Mouse (Mus musculus) liver, adult 2 months (tissue): ENCODE results near the gene H2-T23. TPM values are rescaled to one million over a fixed set of nuclear protein-coding genes. Genes with fewer than 3 reads are reported as not detected.
"Not testable (repeated sequence)": the region's sequence is repeated elsewhere in the genome, so short reads cannot be mapped to it uniquely, and the experiment has no call there.

ENCODE experiments used
- DNase-seq: peaks from one replicate; pipeline ENCODE4 v3.0.0-alpha.2; 2011; ENCODE audit warnings: low read depth, low spot score; ENCODE audit errors: extremely low read depth
- H3K27ac ChIP-seq: fragments of 200-500 bp; replicated peaks from 2 replicates; pipeline ENCODE4 v1.5.1; 2012; ENCODE audit warnings: low read depth, mild to moderate bottlenecking, control low read depth, inconsistent platforms, low read length; ENCODE audit not compliant: insufficient read depth
- H3K27me3 ChIP-seq: fragments of 200-500 bp; 2 replicates; pipeline ENCODE4 v1.6.1; 2012; ENCODE audit warnings: mild to moderate bottlenecking, moderate library complexity, low read length, inconsistent platforms; ENCODE audit not compliant: control insufficient read depth, insufficient read depth
- H3K36me3 ChIP-seq: fragments of 200-500 bp; 2 replicates; pipeline ENCODE4 v1.6.1; 2012; ENCODE audit warnings: low read length, inconsistent platforms; ENCODE audit not compliant: control insufficient read depth, insufficient read depth
- H3K4me1 ChIP-seq: fragments of 200-500 bp; 2 replicates; pipeline ENCODE4 v1.6.1; 2011; ENCODE audit warnings: low read length; ENCODE audit not compliant: control insufficient read depth, insufficient read depth
- H3K4me3 ChIP-seq: fragments of 200-500 bp; 2 replicates; pipeline ENCODE4 v1.5.1; 2011; ENCODE audit warnings: low read depth, mild to moderate bottlenecking, control low read depth, low read length, moderate library complexity; ENCODE audit not compliant: insufficient read depth
- H3K79me2 ChIP-seq: fragments of 200-500 bp; 2 replicates; pipeline ENCODE4 v1.6.1; 2012; ENCODE audit warnings: inconsistent platforms, mild to moderate bottlenecking, low read length, moderate library complexity; ENCODE audit not compliant: control insufficient read depth, insufficient read depth
- H3K9ac ChIP-seq: fragments of 200-500 bp; 2 replicates; pipeline ENCODE4 v1.6.1; 2012; ENCODE audit warnings: low read depth, mild to moderate bottlenecking, control low read depth, inconsistent platforms, low read length
- CTCF ChIP-seq: fragments of 200-500 bp; IDR thresholded peaks from 2 replicates; pipeline ENCODE4 v1.5.1; 2011; ENCODE audit warnings: low read depth, low read length, control low read depth
- POLR2A ChIP-seq: fragments of 200-500 bp; IDR thresholded peaks from 2 replicates; pipeline ENCODE4 v1.6.1; 2011; ENCODE audit warnings: low read length, control low read depth; ENCODE audit not compliant: insufficient read depth; ENCODE audit errors: extremely low read depth
- WGBS: fragments of 180-500 bp; shearing (Covaris S2); methylation state at CpG from one replicate; pipeline ENCODE4 v1.1.7; 2018; 5-methylcytosine and 5-hydroxymethylcytosine counted together
- polyA plus RNA-seq: library from polyadenylated mRNA; depleted of rRNA; stranded (reverse); fragments of >200 nt; gene quantifications from 2 replicates; pipeline ENCODE4 v1.2.3, GENCODE M21; 2012
- total RNA-seq: library from RNA; depleted of rRNA; stranded (reverse); fragments of >200 nt; gene quantifications from 2 replicates; pipeline ENCODE4 v1.2.3, GENCODE M21; 2014

The H2-T23 gene
- total and polyA plus RNA-seq, 2 experiments: 291 to 492 TPM

GRCm38 (mm10) chr17:36042610-36043169 is 10.0 kb upstream of the H2-T23 start, which contains the start of the genes H2-T22 and Gm6034:
Gene H2-T22 (minus strand): TSS chr17:36042747.
Gene Gm6034 (plus strand): TSS chr17:36042961.
- H3K27me3 ChIP-seq, H3K36me3 ChIP-seq, H3K79me2 ChIP-seq, H3K4me1 ChIP-seq: not testable (repeated sequence)
- Histone ChIP-seq H3K27ac (peak within 1 kb of the TSS; percentile 88), H3K9ac (peak within 1 kb of the TSS; percentile 76), H3K4me3 (peak within 1 kb of the TSS; percentile 67)
- WGBS: under 1% methylated on average over 12 of the region's 12 CpGs
- DNase-seq: peak; percentile 96
- peak; percentile 78 for TF ChIP-seq POLR2A

GRCm38 (mm10) chr17:36042055-36042454 is 9.4 kb upstream of the H2-T23 start:
- peak overlapping the region; percentile 62 for H3K4me3 ChIP-seq
- H3K9ac ChIP-seq: peak overlapping the region; percentile 76
- not testable (repeated sequence) for H3K36me3 ChIP-seq, DNase-seq, H3K4me1 ChIP-seq, H3K79me2 ChIP-seq, H3K27me3 ChIP-seq
- WGBS: 5% methylated on average over 19 of the region's 19 CpGs
- peak overlapping the region; percentile 26; the same call in 1 of the 2 replicates for H3K27ac ChIP-seq

- H3K4me3 ChIP-seq, H3K36me3 ChIP-seq, H3K27me3 ChIP-seq, DNase-seq, H3K79me2 ChIP-seq, H3K27ac ChIP-seq, H3K9ac ChIP-seq, H3K4me1 ChIP-seq: not testable (repeated sequence)
- 93% methylated on average over 2 of the region's 2 CpGs for WGBS
These were observed 7.9 kb upstream of the H2-T23 start for GRCm38 (mm10) chr17:36040604-36041003.

- not testable (repeated sequence) for H3K79me2 ChIP-seq, H3K36me3 ChIP-seq, DNase-seq, H3K4me3 ChIP-seq, H3K27ac ChIP-seq, H3K4me1 ChIP-seq, H3K27me3 ChIP-seq, H3K9ac ChIP-seq
- 64% methylated on average over 13 of the region's 13 CpGs for WGBS
These were observed 3.5 kb upstream of the H2-T23 start for GRCm38 (mm10) chr17:36036126-36036525.

GRCm38 (mm10) chr17:36035010-36035638 is 2.5 kb upstream of the H2-T23 start:
- DNase-seq: peak; percentile 96
- not testable (repeated sequence) for H3K9ac ChIP-seq, H3K79me2 ChIP-seq, H3K36me3 ChIP-seq, H3K27me3 ChIP-seq, H3K4me3 ChIP-seq
- peak overlapping the region; percentile 78 for H3K27ac ChIP-seq
- peak; percentile 40; the same call in 1 of the 2 replicates for TF ChIP-seq CTCF
- WGBS: 5% methylated on average over 3 of the region's 3 CpGs
- peaks cover 16% of the 10 kb centered on the region for H3K4me1 ChIP-seq

GRCm38 (mm10) chr17:36034524-36034923 is 1.9 kb upstream of the H2-T23 start:
- H3K4me1 ChIP-seq: peaks cover 17% of the 10 kb centered on the region
- H3K4me3 ChIP-seq, DNase-seq, H3K9ac ChIP-seq, H3K36me3 ChIP-seq, H3K27me3 ChIP-seq, H3K79me2 ChIP-seq: not testable (repeated sequence)
- 28% methylated on average over 3 of the region's 3 CpGs for WGBS
- peak overlapping the region; percentile 78 for H3K27ac ChIP-seq
